Mouse (Mus musculus): ENCODE data around the gene Cd81. TPM values are rescaled to one million over a fixed set of nuclear protein-coding genes. Genes with fewer than 3 reads are reported as not detected.

Gene Cd81
- polyA plus RNA-seq, 1 experiment = 824 TPM

DNA sequence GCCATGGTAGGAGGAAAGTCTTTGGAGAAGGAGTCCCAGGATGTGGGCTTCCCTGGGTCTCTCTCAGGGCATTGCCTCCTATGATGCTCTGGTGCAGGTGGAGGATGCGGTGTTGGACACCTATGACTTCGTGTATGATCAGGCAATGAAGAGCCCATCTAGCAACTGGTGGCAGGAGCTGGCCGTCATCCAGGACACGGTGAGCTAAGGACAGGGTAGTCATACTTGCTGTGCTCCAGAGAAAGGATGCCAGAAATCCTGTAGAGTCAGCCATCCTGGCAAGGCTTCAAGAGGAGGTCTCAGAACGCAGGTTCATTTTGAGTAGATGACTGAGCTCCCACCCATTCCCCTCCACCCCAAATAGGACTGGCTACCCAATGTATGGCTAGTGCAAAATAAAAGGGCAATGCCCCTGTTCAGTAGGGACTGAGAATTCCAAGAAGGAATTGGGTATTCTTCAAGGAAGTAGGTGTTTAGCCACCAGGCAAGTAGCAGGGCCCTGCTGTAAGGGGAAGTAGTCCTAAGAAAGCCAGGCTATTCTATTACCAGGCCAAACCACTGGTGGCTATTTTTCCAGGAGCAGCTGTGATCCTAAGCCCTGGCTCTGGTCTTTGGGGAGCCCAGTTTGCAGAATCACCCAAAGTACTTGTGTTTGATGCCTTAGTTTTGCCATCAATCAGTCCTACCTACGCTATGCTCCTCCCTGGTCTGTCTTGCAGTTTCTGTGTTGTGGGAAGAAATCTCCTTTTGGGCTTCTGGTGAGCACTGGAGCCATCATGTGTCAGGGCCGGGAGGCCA is 37.5 kb upstream of the Cd81 start:
- H3K36me3 ChIP-seq (ENCODE audit: control insufficient read depth, insufficient read depth, low read length) = no peaks in the 10 kb centered on the region
- H3K27ac ChIP-seq (ENCODE audit: insufficient read depth, low read depth, low read length) = no peak overlapping the region
- peak; percentile 35 for DNase-seq
- 69% methylated on average over 7 of the region's 7 CpGs for WGBS
- peaks cover 2% of the 10 kb centered on the region; the same call in 1 of the 2 replicates for H3K4me1 ChIP-seq (ENCODE audit: control insufficient read depth, insufficient read depth, low read length)
- TF ChIP-seq POLR2A (IDR thresholded peaks at IDR 0.05; ENCODE audit: low read depth, low read length) = no peak
- TF ChIP-seq CTCF (conservative IDR thresholded peaks at IDR 0.05; ENCODE audit: insufficient read depth, insufficient read length, low read depth, low read length) = no peak
- no peaks in the 10 kb centered on the region for H3K27me3 ChIP-seq (replicated peaks; ENCODE audit: control insufficient read depth, insufficient read depth, low read length)
- no peak overlapping the region for H3K4me3 ChIP-seq (ENCODE audit: insufficient read depth, low read depth, low read length)

DNA sequence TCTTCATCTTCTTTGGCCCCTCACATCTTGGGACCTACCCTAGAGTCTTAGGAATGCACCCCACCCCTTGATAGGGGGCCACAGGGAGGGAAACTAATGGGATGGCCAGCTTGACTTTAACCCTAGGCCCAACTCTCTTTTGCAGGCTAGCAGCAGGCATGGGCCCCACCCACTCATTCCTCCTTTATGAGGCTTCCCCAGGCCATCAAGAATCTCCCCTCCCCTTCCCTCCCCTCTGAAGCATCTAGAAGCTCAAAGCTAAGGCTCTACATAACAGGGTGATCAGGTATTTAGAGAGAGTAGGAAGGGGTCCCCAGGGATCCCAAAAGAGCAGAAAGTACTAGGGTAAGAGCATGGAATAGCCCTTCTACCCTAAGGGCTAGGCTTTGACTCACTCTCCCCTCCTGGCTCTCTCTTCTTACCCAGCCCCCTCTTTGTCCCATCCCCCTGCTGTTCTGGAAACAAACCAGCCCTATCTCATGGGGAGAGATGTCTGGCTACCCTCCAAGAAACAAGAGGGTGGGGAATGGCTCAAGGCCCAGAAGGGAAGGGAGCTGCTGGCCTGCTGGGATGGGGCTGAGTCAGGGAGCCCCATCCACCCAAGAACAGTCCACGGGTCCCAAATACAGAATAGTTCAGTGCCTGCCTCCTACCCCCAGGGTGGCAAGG is 36.6 kb upstream of the Cd81 start:
- peak; percentile 88 for DNase-seq
- H3K27ac ChIP-seq (ENCODE audit: insufficient read depth, low read depth, low read length) = peak overlapping the region; percentile 44

DNA sequence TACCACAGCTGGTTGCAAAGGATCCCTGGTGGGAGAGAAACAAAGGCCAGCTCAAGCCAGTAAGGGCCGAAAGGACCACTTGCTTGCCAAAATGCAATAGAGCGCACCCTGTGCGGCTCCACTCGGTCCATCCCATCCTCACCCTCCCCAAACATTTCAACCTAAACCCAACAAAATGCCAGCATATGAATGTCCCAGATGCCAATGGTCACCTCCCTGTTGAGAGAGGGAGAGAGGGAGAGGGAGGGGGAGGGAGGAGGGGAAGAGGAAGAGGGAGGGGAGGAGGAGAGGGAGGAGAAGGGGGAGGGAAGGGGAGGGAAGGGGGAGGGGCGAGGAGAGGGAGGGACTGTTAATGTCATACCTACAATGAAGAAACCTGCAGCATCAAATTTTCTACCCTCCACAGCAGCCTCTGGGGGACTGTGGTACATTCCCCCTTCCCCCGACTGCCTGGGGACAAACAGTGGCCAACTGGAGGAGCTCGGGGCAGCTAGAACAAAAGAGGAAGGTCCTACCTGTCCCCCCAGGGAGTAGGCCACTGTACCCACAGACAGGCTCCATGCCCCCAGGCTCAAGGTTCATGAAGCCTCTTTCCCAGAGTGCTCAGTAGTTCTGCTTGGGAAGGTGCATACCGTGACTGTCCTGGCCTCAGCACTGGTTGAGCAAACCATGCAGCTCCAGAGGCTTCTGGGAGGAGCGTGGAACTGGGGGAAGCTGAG is 36.0 kb upstream of the Cd81 start:
- peak; percentile 27 for DNase-seq
- TF ChIP-seq CTCF (conservative IDR thresholded peaks at IDR 0.05; ENCODE audit: insufficient read depth, insufficient read length, low read depth, low read length) = no peak
- no peak for TF ChIP-seq POLR2A (IDR thresholded peaks at IDR 0.05; ENCODE audit: low read depth, low read length)
- H3K4me1 ChIP-seq (ENCODE audit: control insufficient read depth, insufficient read depth, low read length) = peaks cover 2% of the 10 kb centered on the region; the same call in 1 of the 2 replicates
- no peak overlapping the region for H3K4me3 ChIP-seq (ENCODE audit: insufficient read depth, low read depth, low read length)
- no peaks in the 10 kb centered on the region for H3K27me3 ChIP-seq (replicated peaks; ENCODE audit: control insufficient read depth, insufficient read depth, low read length)
- WGBS = 43% methylated on average over 9 of the region's 9 CpGs
- peak overlapping the region; percentile 44 for H3K27ac ChIP-seq (ENCODE audit: insufficient read depth, low read depth, low read length)
- H3K36me3 ChIP-seq (ENCODE audit: control insufficient read depth, insufficient read depth, low read length) = no peaks in the 10 kb centered on the region

More for the DNA sequence above, 36.6 kb upstream of the Cd81 start:
- Histone ChIP-seq H3K4me3 (ENCODE audit: insufficient read depth, low read depth, low read length) (no peak overlapping the region), H3K27me3 (replicated peaks; ENCODE audit: control insufficient read depth, insufficient read depth, low read length) (no peaks in the 10 kb centered on the region), H3K36me3 (ENCODE audit: control insufficient read depth, insufficient read depth, low read length) (no peaks in the 10 kb centered on the region), H3K4me1 (ENCODE audit: control insufficient read depth, insufficient read depth, low read length) (peaks cover 2% of the 10 kb centered on the region; the same call in 1 of the 2 replicates)
- WGBS = 6% methylated on average over 1 of the region's 1 CpGs
- TF ChIP-seq CTCF (conservative IDR thresholded peaks at IDR 0.05; ENCODE audit: insufficient read depth, insufficient read length, low read depth, low read length) (no peak), POLR2A (IDR thresholded peaks at IDR 0.05; ENCODE audit: low read depth, low read length) (no peak)

DNA sequence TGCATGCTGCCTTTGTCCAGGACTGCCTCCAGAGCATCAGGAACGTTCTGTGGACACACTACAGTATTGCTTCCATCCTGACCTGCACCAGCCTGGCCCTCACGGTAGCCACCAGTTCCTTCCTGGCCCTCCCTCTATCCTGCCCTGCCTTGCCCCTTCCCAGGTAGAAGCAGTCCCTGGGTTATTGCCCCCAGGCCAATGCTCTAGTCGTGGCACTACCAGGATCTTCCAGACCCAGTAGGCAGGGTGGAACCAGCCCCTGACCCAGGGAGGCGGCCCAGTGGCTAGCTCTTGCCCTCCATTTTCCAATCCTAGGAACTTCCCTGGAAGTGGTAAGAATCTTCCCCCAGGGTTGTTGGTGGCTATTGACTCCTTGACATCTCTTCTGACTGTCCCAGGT is 35.4 kb upstream of the Cd81 start:
- no peak for DNase-seq
- Histone ChIP-seq H3K4me1 (ENCODE audit: control insufficient read depth, insufficient read depth, low read length) (peaks cover 2% of the 10 kb centered on the region; the same call in 1 of the 2 replicates), H3K27ac (ENCODE audit: insufficient read depth, low read depth, low read length) (no peak overlapping the region), H3K4me3 (ENCODE audit: insufficient read depth, low read depth, low read length) (no peak overlapping the region), H3K27me3 (replicated peaks; ENCODE audit: control insufficient read depth, insufficient read depth, low read length) (no peaks in the 10 kb centered on the region), H3K36me3 (ENCODE audit: control insufficient read depth, insufficient read depth, low read length) (no peaks in the 10 kb centered on the region)
- TF ChIP-seq CTCF (conservative IDR thresholded peaks at IDR 0.05; ENCODE audit: insufficient read depth, insufficient read length, low read depth, low read length) = no peak
- 71% methylated on average over 4 of the region's 4 CpGs for WGBS

DNA sequence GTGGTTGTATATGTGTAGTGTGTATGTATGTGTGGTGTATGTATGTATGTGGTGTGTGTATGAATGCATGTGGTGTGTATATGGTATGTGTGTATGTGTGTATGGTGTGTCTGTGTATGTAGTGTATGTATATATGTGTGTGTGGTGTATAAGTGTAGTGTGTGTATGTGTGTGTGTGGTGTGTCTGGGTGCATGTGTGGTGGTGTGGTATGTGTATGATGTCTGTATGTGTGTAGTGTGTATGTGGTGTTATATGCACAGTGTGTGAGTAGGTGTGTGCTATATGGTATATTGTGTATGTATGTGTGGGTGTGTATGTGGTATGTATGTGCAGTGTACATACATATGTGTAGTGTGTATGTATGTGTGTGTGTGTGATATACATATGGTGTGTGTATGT is 32.5 kb upstream of the Cd81 start:
- no peaks in the 10 kb centered on the region for H3K36me3 ChIP-seq (ENCODE audit: control insufficient read depth, insufficient read depth, low read length)
- no peaks in the 10 kb centered on the region for H3K27me3 ChIP-seq (replicated peaks; ENCODE audit: control insufficient read depth, insufficient read depth, low read length)
- DNase-seq = no peak
- H3K4me1 ChIP-seq (ENCODE audit: control insufficient read depth, insufficient read depth, low read length) = no peaks in the 10 kb centered on the region
- H3K27ac ChIP-seq (ENCODE audit: insufficient read depth, low read depth, low read length) = no peak overlapping the region
- TF ChIP-seq POLR2A (IDR thresholded peaks at IDR 0.05; ENCODE audit: low read depth, low read length) (no peak), CTCF (conservative IDR thresholded peaks at IDR 0.05; ENCODE audit: insufficient read depth, insufficient read length, low read depth, low read length) (no peak)
- H3K4me3 ChIP-seq (ENCODE audit: insufficient read depth, low read depth, low read length) = no peak overlapping the region

DNA sequence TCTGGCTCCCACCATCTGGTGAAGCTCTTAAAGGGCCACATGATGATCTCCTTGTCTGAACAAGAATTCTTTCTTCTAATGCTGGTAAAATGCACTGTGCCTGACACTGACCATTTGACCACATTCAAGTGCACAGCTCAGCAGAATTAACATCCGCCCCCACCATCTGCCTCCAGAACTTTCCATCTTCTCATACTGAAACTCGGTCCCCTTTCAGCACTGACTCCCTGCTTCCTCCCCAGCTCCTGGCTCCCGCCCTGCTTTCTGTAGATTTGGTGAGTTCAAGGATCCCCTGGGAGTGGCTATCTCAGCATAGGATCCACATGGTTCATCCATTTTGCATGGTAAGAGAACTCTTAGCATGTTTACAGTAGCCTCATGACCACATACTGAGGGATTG is 31.8 kb upstream of the Cd81 start:
- Histone ChIP-seq H3K4me3 (ENCODE audit: insufficient read depth, low read depth, low read length) (no peak overlapping the region), H3K27me3 (replicated peaks; ENCODE audit: control insufficient read depth, insufficient read depth, low read length) (no peaks in the 10 kb centered on the region), H3K4me1 (ENCODE audit: control insufficient read depth, insufficient read depth, low read length) (no peaks in the 10 kb centered on the region), H3K36me3 (ENCODE audit: control insufficient read depth, insufficient read depth, low read length) (no peaks in the 10 kb centered on the region), H3K27ac (ENCODE audit: insufficient read depth, low read depth, low read length) (no peak overlapping the region)
- 84% methylated on average over 3 of the region's 3 CpGs for WGBS
- DNase-seq = peak; percentile 43
- TF ChIP-seq CTCF (conservative IDR thresholded peaks at IDR 0.05; ENCODE audit: insufficient read depth, insufficient read length, low read depth, low read length) (no peak), POLR2A (IDR thresholded peaks at IDR 0.05; ENCODE audit: low read depth, low read length) (no peak)
